Mouse (Mus musculus) lung, postnatal 36 days (tissue): ENCODE data around the gene Ube2q2.

Experiments used
- DNase-seq: peaks from one replicate; pipeline ENCODE4 v3.0.0; 2022; ENCODE audit warnings: mixed read lengths

The Ube2q2 gene

GRCm38 (mm10) chr9:55174235-55174634 lies 25.6 kb downstream of the Ube2q2 start:
- DNase-seq: no peak

DNA sequence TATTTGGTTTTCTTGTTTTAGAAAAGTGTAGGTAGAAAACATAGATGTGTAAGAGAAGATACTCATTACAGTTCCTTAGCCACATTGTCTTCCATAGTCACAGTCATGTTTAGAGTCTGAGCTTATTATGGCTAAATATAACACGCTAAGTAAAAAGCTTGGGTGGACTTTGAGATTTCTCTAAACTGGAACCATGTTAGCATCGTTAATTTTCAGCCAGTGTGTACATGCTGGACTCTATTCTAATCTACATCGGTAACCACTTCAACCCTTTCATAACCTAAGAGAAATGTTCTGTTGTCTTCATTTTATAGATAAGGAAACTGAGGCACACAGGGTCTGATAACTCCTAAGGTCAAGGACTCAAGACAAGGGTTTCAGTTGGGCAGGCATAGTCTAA lies 47.2 kb downstream of the Ube2q2 start:
- no peak for DNase-seq

- no peak for DNase-seq
These were observed 49.6 kb downstream of the Ube2q2 start for GRCm38 (mm10) chr9:55198260-55198659.

GRCm38 (mm10) chr9:55199348-55199747 lies 50.7 kb downstream of the Ube2q2 start:
- no peak for DNase-seq

DNA sequence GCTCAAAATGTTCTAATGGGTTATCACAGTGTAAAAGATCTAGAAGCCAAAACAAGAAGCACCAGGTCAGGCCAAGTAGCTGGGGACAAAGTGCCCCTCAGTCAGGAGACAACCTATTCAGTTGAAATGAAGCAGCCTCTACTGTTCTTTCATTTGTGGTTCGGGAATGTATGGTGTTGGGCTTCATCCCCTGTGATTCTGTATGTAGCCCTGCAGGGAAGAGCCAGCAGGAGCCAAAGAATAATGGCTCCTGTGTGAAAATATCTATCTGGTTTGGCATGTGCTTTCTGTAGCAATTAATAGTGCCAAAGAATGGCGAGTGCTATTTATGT lies 59.8 kb downstream of the Ube2q2 start:
- no peak for DNase-seq

DNA sequence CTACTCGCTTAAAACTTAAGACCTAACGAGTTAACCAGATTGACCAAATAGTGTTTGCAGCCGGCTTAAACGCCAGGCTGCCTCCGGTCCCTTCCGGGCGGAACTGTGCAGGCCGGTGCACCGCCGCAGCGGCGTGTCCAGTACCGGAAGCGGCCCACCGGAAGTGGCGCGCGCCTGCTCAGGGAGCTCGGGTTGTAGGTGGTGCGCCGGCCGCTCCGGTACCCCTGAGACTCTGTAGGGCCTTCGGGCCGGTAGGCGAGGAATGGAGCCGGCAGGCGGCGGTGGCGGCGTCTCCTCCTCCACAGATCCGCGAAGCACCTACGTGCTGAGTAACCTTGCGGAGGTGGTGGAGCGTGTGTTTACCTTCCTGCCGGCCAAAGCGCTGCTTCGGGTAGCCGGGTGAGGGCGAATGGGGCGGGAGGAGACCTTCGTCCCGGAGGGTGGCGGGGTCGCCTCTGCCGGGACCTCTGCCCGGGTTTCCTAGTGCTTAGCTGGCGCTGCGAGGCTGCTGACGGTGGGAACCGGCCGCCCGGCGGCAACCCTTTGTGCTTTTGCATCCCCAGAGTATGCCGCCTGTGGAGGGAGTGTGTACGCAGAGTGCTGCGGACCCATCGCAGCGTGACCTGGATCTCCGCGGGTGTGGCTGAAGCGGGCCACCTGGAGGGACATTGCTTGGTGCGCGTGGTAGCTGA lies 60.3 kb downstream of the Ube2q2 start, which contains the start of gene Fbxo22:
Gene Fbxo22, plus strand, starts transcription at position 136 of the 692 bp plus-strand sequence.
- DNase-seq: peak; percentile 86

DNA sequence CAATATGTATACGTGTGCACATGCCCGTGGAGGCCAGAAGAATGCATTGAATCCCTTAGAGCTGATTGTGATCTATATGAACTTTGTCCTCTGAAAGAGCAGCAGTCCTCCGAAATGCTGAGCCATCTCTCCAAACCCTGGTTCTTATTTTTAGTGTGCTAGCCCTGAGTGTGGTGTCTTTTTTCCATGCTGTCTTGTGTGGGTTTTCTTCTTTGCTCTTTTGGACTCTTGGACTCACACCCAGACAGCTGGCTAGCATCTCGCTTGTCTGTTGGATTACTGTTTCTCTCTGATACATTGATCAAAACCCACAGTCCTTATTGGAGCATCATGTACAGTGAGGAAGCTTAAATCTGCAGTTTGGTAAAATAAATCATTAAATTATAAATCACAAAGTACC lies 63.0 kb downstream of the Ube2q2 start:
- no peak for DNase-seq

DNA sequence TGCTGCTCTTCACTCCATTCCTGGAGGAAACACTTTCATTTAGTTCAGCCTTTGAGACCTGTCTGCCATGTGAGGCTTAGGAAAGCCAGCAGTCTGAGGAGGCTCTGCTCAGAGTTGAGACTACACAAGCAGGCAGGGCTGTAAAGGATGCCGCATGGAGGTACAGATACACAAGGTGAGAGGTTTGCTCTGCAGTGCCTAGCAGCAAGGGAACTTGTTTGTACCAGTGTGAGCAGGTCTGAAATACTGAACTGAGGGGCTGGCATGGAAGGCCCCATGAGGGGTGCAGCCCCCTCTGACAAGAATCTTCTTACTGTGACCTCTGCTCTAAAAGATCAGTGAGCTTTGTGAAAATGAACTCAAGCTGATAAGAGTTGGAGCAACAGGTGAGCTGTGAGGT lies 64.7 kb downstream of the Ube2q2 start:
- DNase-seq: no peak

GRCm38 (mm10) chr9:55215056-55215455 lies 66.4 kb downstream of the Ube2q2 start:
- DNase-seq: no peak

- no peak for DNase-seq
These were observed 67.0 kb downstream of the Ube2q2 start for GRCm38 (mm10) chr9:55215648-55216047.

- no peak for DNase-seq
These were observed 67.4 kb downstream of the Ube2q2 start for GRCm38 (mm10) chr9:55216078-55216477.

GRCm38 (mm10) chr9:55217381-55217780 lies 68.7 kb downstream of the Ube2q2 start:
- DNase-seq: peak; percentile 29

GRCm38 (mm10) chr9:55225165-55225737 lies 76.6 kb downstream of the Ube2q2 start:
- DNase-seq: peak; percentile 14

- DNase-seq: no peak
These were observed 77.6 kb downstream of the Ube2q2 start for GRCm38 (mm10) chr9:55226251-55226650.

GRCm38 (mm10) chr9:55228149-55228548 lies 79.5 kb downstream of the Ube2q2 start:
- DNase-seq: no peak

- DNase-seq: no peak
These were observed 80.4 kb downstream of the Ube2q2 start for GRCm38 (mm10) chr9:55229010-55229409.

DNA sequence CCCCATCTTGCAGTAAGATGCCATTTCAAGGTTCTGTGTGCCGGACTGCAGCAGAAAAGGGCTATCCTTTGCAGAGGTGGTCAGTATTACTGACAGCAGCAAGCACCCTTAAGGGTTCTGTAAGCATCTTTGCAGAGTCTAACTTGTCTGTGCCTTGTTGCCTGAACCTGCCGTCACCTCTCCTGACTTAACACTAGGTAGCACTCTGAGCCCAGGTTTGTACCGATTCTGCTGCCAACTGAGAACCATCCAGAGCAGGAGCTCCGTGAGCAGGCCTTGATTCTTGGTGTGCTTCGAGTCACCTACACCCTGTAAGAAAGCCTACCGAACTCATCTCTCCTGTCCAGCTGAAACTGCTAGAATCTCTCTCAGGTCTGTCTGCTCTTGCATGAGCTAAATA lies 82.9 kb downstream of the Ube2q2 start:
- peak; percentile 12 for DNase-seq

GRCm38 (mm10) chr9:55232110-55232509 lies 83.5 kb downstream of the Ube2q2 start:
- DNase-seq: no peak

- DNase-seq: no peak
These were observed 83.9 kb downstream of the Ube2q2 start for GRCm38 (mm10) chr9:55232586-55232985.

DNA sequence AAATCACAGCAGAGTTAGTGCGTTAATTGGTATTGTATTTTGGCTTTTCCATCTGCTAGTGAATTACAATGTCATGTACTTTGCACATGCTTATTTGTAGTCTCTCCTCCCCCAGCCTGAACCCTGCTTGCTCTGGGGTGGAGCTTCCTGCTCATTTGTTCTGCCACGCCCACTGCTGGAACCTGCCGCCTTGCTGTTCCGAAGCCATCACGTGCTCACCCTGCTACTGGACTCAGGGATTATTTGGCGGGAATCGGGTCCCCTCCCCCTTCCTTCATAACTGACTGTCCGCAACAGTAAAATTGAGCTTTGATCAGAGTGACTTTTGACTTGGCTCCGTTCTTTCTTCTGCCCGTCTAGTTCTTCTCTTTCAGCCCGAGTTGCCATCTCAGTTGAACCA lies 84.4 kb downstream of the Ube2q2 start:
- peak; percentile 38 for DNase-seq

DNA sequence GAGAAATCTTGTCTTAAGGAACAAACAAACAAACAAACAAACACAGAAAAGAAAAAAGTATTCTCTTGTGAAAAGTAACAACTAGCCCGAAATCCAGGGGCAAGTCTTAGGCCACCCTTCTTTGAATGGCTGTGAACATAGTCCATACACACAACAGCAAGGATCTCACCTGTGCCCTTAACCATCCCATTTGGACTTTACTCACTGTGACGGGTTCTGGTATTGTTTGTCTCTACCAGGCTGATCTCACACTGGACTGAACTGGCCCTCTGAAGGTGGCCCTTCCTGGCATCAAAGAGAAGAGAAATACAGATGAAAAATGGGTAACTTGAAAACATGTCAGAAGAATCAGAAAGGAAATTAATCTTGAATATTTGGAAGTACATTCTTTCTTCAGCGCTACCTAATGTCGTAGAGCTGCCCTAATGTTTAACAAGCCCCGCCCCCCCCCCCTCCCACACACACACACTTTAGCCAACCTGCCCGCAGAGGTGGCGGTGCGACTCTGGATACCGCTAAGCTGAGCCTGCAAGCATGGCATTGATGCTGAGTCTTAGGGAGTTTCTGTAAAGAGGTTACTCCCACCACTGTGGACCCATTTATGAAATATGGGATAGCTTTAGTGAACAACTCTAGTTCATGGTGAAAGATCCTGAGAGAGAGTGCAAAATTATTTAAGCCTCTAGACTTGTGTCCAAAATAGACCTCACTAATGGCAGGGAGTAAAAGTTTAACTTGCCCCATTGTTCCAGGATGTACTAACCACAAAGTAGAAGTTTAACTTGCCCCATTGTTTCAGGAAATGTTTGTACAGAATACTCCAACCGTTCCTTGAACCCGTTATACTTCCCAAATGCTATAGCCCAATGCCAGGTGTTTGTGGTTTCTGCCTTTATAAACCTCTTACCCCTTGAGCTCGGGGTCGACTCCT lies 87.8 kb downstream of the Ube2q2 start:
- DNase-seq: no peak

DNA sequence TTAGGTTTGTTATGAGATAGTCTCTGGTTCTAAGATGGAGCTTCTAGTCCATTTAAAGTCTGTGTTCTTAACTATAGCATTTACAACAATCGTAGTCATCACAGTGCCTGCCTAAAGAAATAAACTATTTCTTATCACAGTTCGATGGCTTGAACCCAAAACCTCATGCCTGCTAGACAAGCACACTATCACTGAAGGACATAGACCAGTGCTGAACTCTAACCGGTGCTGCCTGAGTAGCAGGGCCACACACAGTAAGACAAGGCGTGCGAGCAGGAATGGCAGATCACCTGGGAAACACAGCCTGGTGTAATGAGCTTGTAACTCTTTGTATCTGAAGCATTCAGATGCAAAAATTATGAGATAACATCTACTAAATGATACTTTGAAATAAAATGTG lies 92.2 kb downstream of the Ube2q2 start:
- DNase-seq: no peak

- peak; percentile 11 for DNase-seq
These were observed 93.4 kb downstream of the Ube2q2 start for GRCm38 (mm10) chr9:55241863-55242685.
